Mouse (Mus musculus): ENCODE data around the gene Ttyh1.

DNA sequence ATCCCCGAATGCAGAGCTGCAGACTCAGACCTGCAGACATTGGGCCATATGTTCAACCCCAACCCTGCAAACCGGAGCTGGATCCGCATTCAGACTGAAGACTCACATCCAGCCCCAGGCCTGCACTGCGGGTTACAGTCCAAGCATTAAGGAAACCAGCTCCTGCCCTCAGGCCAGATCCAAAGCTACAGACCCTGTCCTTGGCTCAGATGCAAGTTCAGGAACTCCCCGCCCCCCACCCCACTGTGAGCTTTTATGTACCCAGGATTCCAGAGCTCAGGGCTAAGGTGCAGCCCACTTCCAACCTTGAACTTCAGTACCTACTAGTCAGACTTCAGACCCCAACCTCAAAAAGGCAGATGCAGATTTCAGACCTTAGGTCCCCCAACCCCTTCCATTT lies 5.6 kb downstream of the Ttyh1 start:
- TF ChIP-seq POLR2A (IDR thresholded peaks at IDR 0.05; ENCODE audit: borderline replicate concordance, low read depth, low read length) (no peak), CTCF (IDR thresholded peaks at IDR 0.05; ENCODE audit: low read depth, low read length) (no peak)
